9 mouse cellular contexts compared by ENCODE assay signal in genomic region chr1:181446591-181447114, GRCm38 (mm10).
A peak's percentile ranks its signal among the peaks of the same experiment; 100 is the strongest.
DNase-seq lines count a peak whose midpoint lies in the region; ATAC-seq and TF ChIP-seq lines count a peak whose summit lies in the region.
"Had no signal": no experiment of that assay in that cellular context is flagged by ENCODE, and none has a peak within 500 bp of the region (broad histone marks: within the 10 kb centered on the region; RNA-seq: fewer than 3 reads in every experiment).

No protein-coding gene starts in this region.

- H3K4me2 ChIP-seq in hindbrain, embryonic 14.5 days (replicated peaks): no peak overlapping the region
- H3K4me2 ChIP-seq in hindbrain, embryonic 12.5 days (replicated peaks): no peak overlapping the region
- no peak overlapping the region for H3K4me2 ChIP-seq in midbrain, postnatal 0 days (ENCODE audit: low read depth, low read length, poor library complexity, severe bottlenecking)
- H3K4me2 ChIP-seq in midbrain, embryonic 15.5 days: no peak overlapping the region
- H3K4me2 ChIP-seq: neural tube, embryonic 13.5 days had no signal

- peak; percentile 55 for DNase-seq in hindbrain, embryonic 14.5 days (ENCODE audit: low spot score)
- DNase-seq in midbrain, postnatal 0 days (ENCODE audit: low spot score): peak; percentile 69
- peak; percentile 75 for DNase-seq in fibroblast of lung, adult 2 months (ENCODE audit: low read depth)
- no peak for DNase-seq in thymus, postnatal 25 days
- DNase-seq in urinary bladder, postnatal 36 days (ENCODE audit: low spot score in 2 of 2): no peak
- DNase-seq: thymus, postnatal 36 days had no signal

- no peaks in the 10 kb centered on the region for H3K27me3 ChIP-seq in hindbrain, embryonic 14.5 days (ENCODE audit: control insufficient read depth, insufficient read depth, low read length)
- H3K27me3 ChIP-seq in hindbrain, embryonic 12.5 days: no peaks in the 10 kb centered on the region
- H3K27me3 ChIP-seq in midbrain, postnatal 0 days (ENCODE audit: insufficient read depth, low read length): no peaks in the 10 kb centered on the region
- no peaks in the 10 kb centered on the region for H3K27me3 ChIP-seq in midbrain, embryonic 15.5 days (replicated peaks)
- H3K27me3 ChIP-seq: neural tube, embryonic 13.5 days had no signal

- TF ChIP-seq CTCF in midbrain, postnatal 0 days (IDR thresholded peaks at IDR 0.05): no peak

- H3K27ac ChIP-seq in hindbrain, embryonic 14.5 days: no peak overlapping the region
- H3K27ac ChIP-seq in hindbrain, embryonic 12.5 days: no peak overlapping the region
- no peak overlapping the region for H3K27ac ChIP-seq in midbrain, postnatal 0 days (ENCODE audit: low read depth, low read length)
- H3K27ac ChIP-seq in midbrain, embryonic 15.5 days: no peak overlapping the region
- H3K27ac ChIP-seq: neural tube, embryonic 13.5 days had no signal

- no peaks in the 10 kb centered on the region for H3K36me3 ChIP-seq in hindbrain, embryonic 14.5 days (replicated peaks; ENCODE audit: control insufficient read depth, insufficient read depth)
- no peaks in the 10 kb centered on the region for H3K36me3 ChIP-seq in hindbrain, embryonic 12.5 days
- H3K36me3 ChIP-seq in midbrain, postnatal 0 days (ENCODE audit: insufficient read depth, low read length): no peaks in the 10 kb centered on the region
- no peaks in the 10 kb centered on the region for H3K36me3 ChIP-seq in midbrain, embryonic 15.5 days (replicated peaks)
- H3K36me3 ChIP-seq: neural tube, embryonic 13.5 days had no signal

- H3K4me3 ChIP-seq in hindbrain, embryonic 14.5 days (replicated peaks; ENCODE audit: low read length): no peak overlapping the region
- no peak overlapping the region for H3K4me3 ChIP-seq in hindbrain, embryonic 12.5 days
- no peak overlapping the region for H3K4me3 ChIP-seq in midbrain, postnatal 0 days (ENCODE audit: low read depth, low read length)
- H3K4me3 ChIP-seq in midbrain, embryonic 15.5 days: no peak overlapping the region
- H3K4me3 ChIP-seq: neural tube, embryonic 13.5 days had no signal

- 84% methylated on average over 6 of the region's 6 CpGs for WGBS in hindbrain, embryonic 14.5 days
- WGBS in hindbrain, embryonic 12.5 days: 89% methylated on average over 6 of the region's 6 CpGs
- 60% methylated on average over 6 of the region's 6 CpGs for WGBS in midbrain, postnatal 0 days
- 82% methylated on average over 6 of the region's 6 CpGs for WGBS in midbrain, embryonic 15.5 days

- H3K9ac ChIP-seq in hindbrain, embryonic 14.5 days: no peak overlapping the region
- no peak overlapping the region for H3K9ac ChIP-seq in hindbrain, embryonic 12.5 days
- H3K9ac ChIP-seq in midbrain, postnatal 0 days (replicated peaks; ENCODE audit: low read length, poor library complexity, severe bottlenecking): no peak overlapping the region
- no peak overlapping the region for H3K9ac ChIP-seq in midbrain, embryonic 15.5 days
- H3K9ac ChIP-seq: neural tube, embryonic 13.5 days had no signal

- no peaks in the 10 kb centered on the region for H3K4me1 ChIP-seq in hindbrain, embryonic 14.5 days (replicated peaks; ENCODE audit: control insufficient read depth, insufficient read depth, low read length)
- H3K4me1 ChIP-seq in hindbrain, embryonic 12.5 days: 0 out of 2 replicates have a peak, but pooled peaks cover 4% of the 10 kb centered on the region
- H3K4me1 ChIP-seq in midbrain, postnatal 0 days (ENCODE audit: insufficient read depth, low read length): no peaks in the 10 kb centered on the region
- H3K4me1 ChIP-seq in midbrain, embryonic 15.5 days: no peaks in the 10 kb centered on the region

- ATAC-seq in hindbrain, embryonic 14.5 days (ENCODE audit: low FRiP score): no peak
- ATAC-seq in hindbrain, embryonic 12.5 days (ENCODE audit: low FRiP score): no peak
- ATAC-seq in midbrain, postnatal 0 days (ENCODE audit: low FRiP score): no peak
- ATAC-seq in midbrain, embryonic 15.5 days (replicated peaks): no peak

- H3K9me3 ChIP-seq in hindbrain, embryonic 14.5 days (ENCODE audit: control insufficient read depth, low read length): no peaks in the 10 kb centered on the region
- no peaks in the 10 kb centered on the region for H3K9me3 ChIP-seq in hindbrain, embryonic 12.5 days (replicated peaks)
- H3K9me3 ChIP-seq in midbrain, postnatal 0 days (ENCODE audit: low read length): no peaks in the 10 kb centered on the region
- no peaks in the 10 kb centered on the region for H3K9me3 ChIP-seq in midbrain, embryonic 15.5 days
- H3K9me3 ChIP-seq: neural tube, embryonic 13.5 days had no signal

Comparison
In these comparisons a context has a peak if more than half of its experiments do, and no peak if none do; other contexts are left out.
1. DNase-seq: peak in hindbrain, embryonic 14.5 days (single experiment), midbrain, postnatal 0 days (single experiment) and fibroblast of lung, adult 2 months (single experiment); none in thymus, postnatal 25 days (single experiment) and urinary bladder, postnatal 36 days (0 of 2).